Mouse (Mus musculus) hindbrain, embryonic 15.5 days (tissue): ENCODE measurements around the gene Rflna. TPM values are rescaled to one million over a fixed set of nuclear protein-coding genes. Genes with fewer than 3 reads are reported as not detected.
A peak's percentile ranks its signal among the peaks of the same experiment; 100 is the strongest.

Experiments used
- ATAC-seq: fragments of 200-750 bp; cut with Nextera tagmentation; 2 replicates; pipeline ENCODE4 v1.8.0; 2017; ENCODE audit warnings: low read depth, moderate number of reproducible peaks, moderate TSS enrichment; ENCODE audit not compliant: low FRiP score
- H3K27ac ChIP-seq: fragments of 300-500 bp; sonication (generic); replicated peaks from 2 replicates; pipeline ENCODE4 v1.5.1; 2015; ENCODE audit warnings: mild to moderate bottlenecking, inconsistent platforms
- H3K27me3 ChIP-seq: fragments of 300-500 bp; sonication (generic); 2 replicates; pipeline ENCODE4 v1.6.1; 2015; ENCODE audit warnings: control low read depth, inconsistent platforms
- H3K36me3 ChIP-seq: fragments of 300-500 bp; sonication (generic); 2 replicates; pipeline ENCODE4 v1.6.1; 2015; ENCODE audit warnings: control low read depth, inconsistent platforms
- H3K4me1 ChIP-seq: fragments of 300-500 bp; sonication (generic); replicated peaks from 2 replicates; pipeline ENCODE4 v1.6.1; 2015; ENCODE audit warnings: control low read depth, inconsistent platforms
- H3K4me2 ChIP-seq: fragments of 300-500 bp; sonication (generic); 2 replicates; pipeline ENCODE4 v1.6.1; 2015; ENCODE audit warnings: moderate library complexity, mild to moderate bottlenecking, inconsistent platforms
- H3K4me3 ChIP-seq: fragments of 300-500 bp; sonication (generic); 2 replicates; pipeline ENCODE4 v1.5.1; 2015; ENCODE audit warnings: mild to moderate bottlenecking, inconsistent platforms
- H3K9ac ChIP-seq: fragments of 300-500 bp; sonication (generic); 2 replicates; pipeline ENCODE4 v1.6.1; 2015; ENCODE audit warnings: inconsistent platforms
- H3K9me3 ChIP-seq: fragments of 300-500 bp; sonication (generic); 2 replicates; pipeline ENCODE4 v1.6.1; 2016; ENCODE audit warnings: control low read depth, inconsistent platforms
- WGBS: fragments of 180-500 bp; shearing (Covaris S2); methylation state at CpG from one replicate; pipeline ENCODE4 v1.1.7; 2015; 5-methylcytosine and 5-hydroxymethylcytosine counted together
- polyA plus RNA-seq: library from polyadenylated mRNA; unstranded; fragments of >200 nt; fragmentation: Nextera tagmentation; extraction: Ambion mirVana; gene quantifications from 2 replicates; pipeline ENCODE4 v1.2.1, GENCODE M21; 2015

Gene Rflna
- polyA plus RNA-seq, result 6.4 and 7.0 TPM in 2 replicates

- no peak within 1 kb of the TSS for H3K27ac ChIP-seq
These were observed at the start of gene Rflna for GRCm38 (mm10) chr5:125002969-125003872. Gene Rflna, plus strand, starts transcription at chr5:125003221.

GRCm38 (mm10) chr5:124954404-124955305, 48.4 kb upstream of the Rflna start:
- peak overlapping the region; percentile 55; the same call in 1 of the 2 replicates for H3K27ac ChIP-seq
- no peak overlapping the region for H3K9ac ChIP-seq
- no peak overlapping the region for H3K4me3 ChIP-seq
- H3K27me3 ChIP-seq, result no peaks in the 10 kb centered on the region
- WGBS, result 80% methylated on average over 8 of the region's 8 CpGs
- no peak for ATAC-seq
- H3K36me3 ChIP-seq, result no peaks in the 10 kb centered on the region
- no peaks in the 10 kb centered on the region for H3K9me3 ChIP-seq
- H3K4me2 ChIP-seq, result no peak overlapping the region
- H3K4me1 ChIP-seq, result peaks cover 18% of the 10 kb centered on the region

More at GRCm38 (mm10) chr5:125002969-125003872, at the start of gene Rflna:
- Histone ChIP-seq H3K27me3 (peaks cover 13% of the 10 kb centered on the region; the same call in 1 of the 2 replicates), H3K4me3 (peak within 1 kb of the TSS; percentile 37), H3K36me3 (no peaks in the 10 kb centered on the region), H3K4me2 (peak within 1 kb of the TSS; percentile 65), H3K9ac (peak within 1 kb of the TSS; percentile 11; the same call in 1 of the 2 replicates), H3K4me1 (peaks cover 26% of the 10 kb centered on the region), H3K9me3 (no peaks in the 10 kb centered on the region)
- 3% methylated on average over 38 of the region's 41 CpGs for WGBS
- ATAC-seq, result 0 out of 2 replicates have a peak, but pooled peaks have one; percentile 36

DNA sequence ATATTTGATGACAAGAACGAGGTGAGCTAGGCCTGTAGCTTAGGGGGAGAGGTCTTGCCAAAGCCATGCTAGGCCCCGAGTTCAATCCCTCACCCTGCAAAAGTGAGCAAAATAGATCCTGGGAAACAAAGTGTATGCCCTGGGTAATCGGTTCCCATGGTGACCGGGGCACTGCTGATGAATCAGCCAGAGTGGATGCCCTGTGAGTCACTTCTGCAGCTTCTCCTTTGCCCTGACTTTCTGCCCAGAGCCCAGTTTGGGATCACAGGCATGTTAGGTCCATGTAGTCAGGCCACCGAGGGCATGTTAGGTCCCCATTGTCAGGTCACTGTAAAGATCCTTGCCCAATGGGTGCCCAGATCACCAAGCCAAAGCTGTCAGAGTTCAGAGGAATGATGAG, 45.5 kb upstream of the Rflna start:
- no peak overlapping the region for H3K9ac ChIP-seq
- H3K36me3 ChIP-seq, result no peaks in the 10 kb centered on the region
- peaks cover 20% of the 10 kb centered on the region for H3K4me1 ChIP-seq
- H3K9me3 ChIP-seq, result no peaks in the 10 kb centered on the region
- 73% methylated on average over 5 of the region's 5 CpGs for WGBS
- no peak overlapping the region for H3K4me3 ChIP-seq
- no peak overlapping the region for H3K27ac ChIP-seq
- H3K4me2 ChIP-seq, result no peak overlapping the region
- ATAC-seq, result no peak
- H3K27me3 ChIP-seq, result no peaks in the 10 kb centered on the region

- 96% methylated on average over 4 of the region's 4 CpGs for WGBS
- no peak overlapping the region for H3K9ac ChIP-seq
- H3K4me2 ChIP-seq, result no peak overlapping the region
- peaks cover 24% of the 10 kb centered on the region for H3K4me1 ChIP-seq
- H3K27ac ChIP-seq, result no peak overlapping the region
- H3K9me3 ChIP-seq, result no peaks in the 10 kb centered on the region
- no peak for ATAC-seq
- H3K4me3 ChIP-seq, result no peak overlapping the region
- no peaks in the 10 kb centered on the region for H3K27me3 ChIP-seq
- H3K36me3 ChIP-seq, result no peaks in the 10 kb centered on the region
These were observed 43.9 kb upstream of the Rflna start for GRCm38 (mm10) chr5:124959099-124959498.

- peaks cover 26% of the 10 kb centered on the region for H3K4me1 ChIP-seq
- H3K27me3 ChIP-seq, result no peaks in the 10 kb centered on the region
- no peaks in the 10 kb centered on the region for H3K36me3 ChIP-seq
- ATAC-seq, result peak; percentile 59; the same call in 1 of the 2 replicates
- H3K4me3 ChIP-seq, result no peak overlapping the region
- H3K9me3 ChIP-seq, result no peaks in the 10 kb centered on the region
- peak overlapping the region; percentile 22; the same call in 1 of the 2 replicates for H3K4me2 ChIP-seq
- H3K9ac ChIP-seq, result no peak overlapping the region
- 33% methylated on average over 18 of the region's 18 CpGs for WGBS
- peak overlapping the region; percentile 74 for H3K27ac ChIP-seq
These were observed 42.7 kb upstream of the Rflna start for GRCm38 (mm10) chr5:124960131-124960901.

GRCm38 (mm10) chr5:124961433-124961832, 41.6 kb upstream of the Rflna start:
- Histone ChIP-seq H3K27me3 (no peaks in the 10 kb centered on the region), H3K9ac (no peak overlapping the region), H3K27ac (no peak overlapping the region), H3K4me2 (no peak overlapping the region), H3K4me1 (peaks cover 26% of the 10 kb centered on the region), H3K4me3 (no peak overlapping the region), H3K9me3 (no peaks in the 10 kb centered on the region), H3K36me3 (no peaks in the 10 kb centered on the region)
- ATAC-seq, result no peak
- WGBS, result 88% methylated on average over 8 of the region's 8 CpGs

DNA sequence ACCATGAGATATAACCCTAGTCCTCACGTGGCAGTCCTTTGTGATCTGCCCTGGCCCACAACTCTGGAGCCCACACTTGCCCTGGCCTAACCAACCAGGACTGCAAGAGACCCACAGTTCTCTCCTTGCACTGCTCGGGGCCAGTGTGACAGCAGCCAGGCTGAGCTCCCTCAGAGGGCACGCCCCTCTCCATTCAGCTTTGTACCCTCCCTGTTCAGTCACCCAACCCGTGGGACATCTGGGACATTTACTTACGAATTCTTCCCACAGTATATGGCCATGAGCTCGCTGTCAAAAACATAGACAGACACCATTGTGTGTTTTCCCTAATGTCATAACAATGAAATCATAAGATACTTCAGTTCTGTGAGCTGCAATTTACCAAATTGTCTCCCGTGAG, 40.3 kb upstream of the Rflna start:
- no peak overlapping the region for H3K27ac ChIP-seq
- no peak overlapping the region for H3K9ac ChIP-seq
- no peak for ATAC-seq
- H3K4me2 ChIP-seq, result no peak overlapping the region
- no peaks in the 10 kb centered on the region for H3K9me3 ChIP-seq
- H3K4me1 ChIP-seq, result peaks cover 30% of the 10 kb centered on the region
- H3K27me3 ChIP-seq, result no peaks in the 10 kb centered on the region
- H3K4me3 ChIP-seq, result no peak overlapping the region
- no peaks in the 10 kb centered on the region for H3K36me3 ChIP-seq
- 49% methylated on average over 7 of the region's 7 CpGs for WGBS

DNA sequence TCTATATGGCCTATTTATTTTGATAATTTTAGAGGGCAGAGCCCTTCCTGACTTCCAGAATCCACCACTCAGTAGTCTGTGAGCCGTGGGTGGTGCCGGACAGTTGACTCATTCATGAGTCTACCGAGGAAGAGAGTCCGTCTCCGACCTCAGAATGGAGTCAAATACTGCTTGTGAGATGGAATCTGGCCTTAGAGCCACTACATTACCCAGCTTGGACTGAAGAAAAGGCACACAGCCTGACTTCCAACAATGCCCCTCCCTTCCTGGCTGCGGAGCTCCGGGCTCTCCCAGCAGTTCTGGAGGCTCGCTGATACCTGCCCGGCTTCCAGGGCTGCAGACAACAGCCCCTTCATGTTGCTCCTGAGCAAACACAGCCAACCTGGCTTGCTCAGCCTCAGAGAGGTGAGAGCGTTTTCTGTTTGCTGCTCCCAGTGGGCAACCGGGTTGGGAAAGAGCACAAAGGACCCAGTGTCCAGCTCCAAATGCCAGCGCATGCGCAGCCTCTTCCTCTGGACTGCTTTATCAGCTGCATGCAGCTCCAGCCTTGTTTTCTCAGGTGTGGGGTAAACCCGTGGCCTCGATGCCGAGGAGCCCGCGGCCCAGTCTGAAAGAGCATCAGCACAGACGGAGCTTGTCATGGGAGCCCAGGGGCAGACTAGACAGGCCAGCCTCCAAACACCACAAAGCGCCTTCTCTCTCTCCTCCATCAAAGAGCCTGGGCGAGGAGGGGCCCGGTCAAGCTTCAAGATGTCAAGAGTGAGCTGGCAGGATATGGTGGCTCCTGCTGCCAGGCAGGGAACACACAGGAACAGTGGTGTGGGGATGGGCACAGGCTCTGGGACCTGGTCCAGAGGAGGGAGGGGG, 39.0 kb upstream of the Rflna start:
- Histone ChIP-seq H3K4me3 (no peak overlapping the region), H3K36me3 (no peaks in the 10 kb centered on the region), H3K27me3 (no peaks in the 10 kb centered on the region), H3K4me2 (peak overlapping the region; percentile 37), H3K9ac (no peak overlapping the region), H3K27ac (peak overlapping the region; percentile 73), H3K9me3 (no peaks in the 10 kb centered on the region), H3K4me1 (peaks cover 30% of the 10 kb centered on the region)
- 62% methylated on average over 22 of the region's 22 CpGs for WGBS
- ATAC-seq, result peak; percentile 68

DNA sequence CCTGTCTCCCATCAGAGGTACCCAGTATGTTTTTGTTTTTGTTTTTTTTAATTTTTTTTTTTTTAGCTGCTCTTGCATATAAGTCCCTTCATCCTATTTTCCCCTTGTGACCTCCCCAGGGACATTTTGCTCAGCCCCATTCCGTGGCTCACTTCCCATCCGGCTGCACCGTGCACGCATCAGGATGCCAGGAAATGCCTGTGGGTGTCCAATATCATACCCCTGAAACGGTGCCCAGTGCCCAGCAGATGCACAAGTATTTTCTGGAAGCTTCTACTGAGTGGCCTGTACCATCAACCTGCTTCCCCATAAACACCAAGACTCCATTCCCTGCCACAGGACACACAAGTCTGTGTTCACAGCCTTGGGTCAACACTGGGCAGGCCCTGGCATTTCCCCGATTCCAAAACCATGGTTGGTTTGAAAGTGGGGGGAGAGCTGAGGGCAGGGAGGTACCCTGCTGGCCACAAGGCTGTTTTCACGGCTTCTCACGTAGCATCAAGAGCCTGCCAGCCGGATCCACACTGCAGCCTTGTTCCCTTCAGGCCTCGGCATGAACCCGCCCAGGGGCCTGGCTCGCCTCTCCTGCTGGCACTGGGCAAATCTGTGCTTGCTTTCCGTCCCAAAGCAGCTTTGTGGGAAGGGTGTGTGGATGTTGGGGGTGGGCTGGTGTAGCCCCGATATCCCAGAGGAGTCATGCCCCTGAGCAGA, 36.2 kb upstream of the Rflna start:
- ATAC-seq, result no peak
- H3K4me2 ChIP-seq, result no peak overlapping the region
- H3K27ac ChIP-seq, result peak overlapping the region; percentile 28; the same call in 1 of the 2 replicates

GRCm38 (mm10) chr5:124969790-124970189, 33.2 kb upstream of the Rflna start:
- Histone ChIP-seq H3K36me3 (no peaks in the 10 kb centered on the region), H3K9ac (no peak overlapping the region), H3K4me2 (no peak overlapping the region), H3K27ac (no peak overlapping the region), H3K27me3 (no peaks in the 10 kb centered on the region), H3K4me1 (peaks cover 15% of the 10 kb centered on the region), H3K9me3 (no peaks in the 10 kb centered on the region), H3K4me3 (no peak overlapping the region)
- WGBS, result 26% methylated on average over 8 of the region's 8 CpGs
- no peak for ATAC-seq

More for the DNA sequence above, 36.2 kb upstream of the Rflna start:
- 48% methylated on average over 14 of the region's 14 CpGs for WGBS
- peaks cover 23% of the 10 kb centered on the region for H3K4me1 ChIP-seq
- no peak overlapping the region for H3K9ac ChIP-seq
- H3K4me3 ChIP-seq, result no peak overlapping the region
- H3K9me3 ChIP-seq, result no peaks in the 10 kb centered on the region
- no peaks in the 10 kb centered on the region for H3K27me3 ChIP-seq
- H3K36me3 ChIP-seq, result no peaks in the 10 kb centered on the region
